Mouse (Mus musculus): ENCODE measurements around the gene Ap1s1. TPM values are rescaled to one million over a fixed set of nuclear protein-coding genes. Genes with fewer than 3 reads are reported as not detected.

Ap1s1 gene
- polyA plus RNA-seq, 1 experiment from 2014 or later = 140 TPM

- under 1% methylated on average over 22 of the region's 23 CpGs for WGBS
- H3K36me3 ChIP-seq = no peaks in the 10 kb centered on the region
- peaks cover 80% of the 10 kb centered on the region for H3K27me3 ChIP-seq (replicated peaks)
- H3K9me3 ChIP-seq = no peaks in the 10 kb centered on the region
- no peak overlapping the region for H3K4me3 ChIP-seq
- H3K9ac ChIP-seq = no peak overlapping the region
- H3K4me1 ChIP-seq = peaks cover 8% of the 10 kb centered on the region
- peak overlapping the region; percentile 26; the same call in 1 of the 2 replicates for H3K4me2 ChIP-seq
- no peak overlapping the region for H3K27ac ChIP-seq (replicated peaks)
- ATAC-seq (ENCODE audit: extremely low read depth, insufficient number of reproducible peaks, low FRiP score, low TSS enrichment) = no peak
These were observed 20.8 kb downstream of the Ap1s1 start for GRCm38 (mm10) chr5:137025132-137025531.

DNA sequence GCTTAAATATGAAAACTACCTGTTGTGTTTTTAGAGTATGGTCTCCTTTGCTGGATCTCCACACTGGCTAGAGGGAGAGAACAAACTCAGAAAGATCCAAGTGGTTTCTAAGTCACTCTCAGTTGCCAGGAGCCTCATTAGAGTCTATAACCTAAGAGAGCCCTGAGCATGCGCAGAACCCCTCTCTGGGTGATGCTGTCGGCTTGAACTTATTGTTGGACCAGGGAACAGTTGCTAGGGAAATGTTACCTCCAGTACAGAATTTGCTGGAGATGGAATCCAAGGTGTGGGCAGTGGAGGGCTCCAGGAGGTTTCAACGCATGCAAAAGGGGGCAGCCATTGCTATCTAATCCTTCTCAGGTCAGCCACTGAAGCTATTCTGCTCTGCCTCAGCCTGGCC, 21.6 kb downstream of the Ap1s1 start:
- Histone ChIP-seq H3K27ac (replicated peaks) (no peak overlapping the region), H3K4me1 (peaks cover 2% of the 10 kb centered on the region), H3K9me3 (no peaks in the 10 kb centered on the region), H3K9ac (no peak overlapping the region), H3K27me3 (replicated peaks) (peaks cover 72% of the 10 kb centered on the region), H3K4me3 (no peak overlapping the region), H3K36me3 (no peaks in the 10 kb centered on the region), H3K4me2 (no peak overlapping the region)
- no peak for ATAC-seq (ENCODE audit: extremely low read depth, insufficient number of reproducible peaks, low FRiP score, low TSS enrichment)
- WGBS = 49% methylated on average over 3 of the region's 3 CpGs

DNA sequence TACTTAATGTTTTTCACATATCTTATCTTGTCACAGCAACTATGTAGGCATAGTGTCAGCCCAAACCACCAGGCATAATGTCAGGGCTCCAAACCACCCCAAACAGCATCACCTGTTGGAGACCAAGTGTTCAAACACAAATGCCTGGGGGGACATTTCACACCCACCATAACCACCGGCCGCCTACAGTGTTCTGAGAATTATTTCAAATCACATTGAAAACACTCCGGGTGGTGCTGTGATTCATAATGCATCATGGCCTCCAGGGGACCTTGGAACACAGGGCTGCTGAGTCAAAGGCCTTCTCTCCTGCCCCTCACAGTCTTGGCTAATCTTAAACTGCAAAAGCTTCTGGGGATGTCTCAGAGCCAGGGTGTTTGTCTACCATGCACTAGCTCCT, 30.0 kb downstream of the Ap1s1 start:
- Histone ChIP-seq H3K9ac (no peak overlapping the region), H3K9me3 (peaks cover 4% of the 10 kb centered on the region), H3K27me3 (replicated peaks) (peaks cover 3% of the 10 kb centered on the region; the same call in 1 of the 2 replicates), H3K4me2 (no peak overlapping the region), H3K36me3 (no peaks in the 10 kb centered on the region), H3K4me1 (no peaks in the 10 kb centered on the region), H3K4me3 (no peak overlapping the region), H3K27ac (replicated peaks) (no peak overlapping the region)
- ATAC-seq (ENCODE audit: extremely low read depth, insufficient number of reproducible peaks, low FRiP score, low TSS enrichment) = no peak
- WGBS = 71% methylated on average over 3 of the region's 3 CpGs

DNA sequence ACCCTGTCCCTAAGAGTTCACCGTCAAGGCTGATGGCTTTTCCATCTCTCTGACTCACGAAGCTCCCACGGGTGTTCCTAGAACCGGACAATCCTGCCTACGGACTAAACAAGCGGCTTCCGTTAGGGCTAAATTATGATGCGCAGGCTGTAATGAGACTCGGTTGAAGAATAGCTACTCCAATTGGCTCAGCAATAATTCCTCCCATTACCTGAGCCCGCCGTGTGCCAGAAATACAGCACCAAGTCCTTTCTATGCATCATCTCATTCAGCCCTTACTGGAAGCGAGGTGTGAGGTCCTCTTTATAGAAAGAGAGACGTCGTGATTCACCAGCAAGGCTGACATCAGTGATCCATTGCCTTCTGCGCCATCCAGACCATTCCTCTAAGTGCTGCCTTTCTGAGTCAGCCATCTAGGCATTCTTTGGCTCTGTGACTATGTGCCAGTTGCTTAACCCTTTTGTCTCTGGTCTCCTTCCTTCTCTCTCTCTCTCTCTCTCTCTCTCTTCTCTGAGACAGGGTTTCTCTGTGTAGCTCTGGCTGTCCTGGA, 33.5 kb downstream of the Ap1s1 start:
- H3K27me3 ChIP-seq (replicated peaks) = peaks cover 6% of the 10 kb centered on the region; the same call in 1 of the 2 replicates
- H3K27ac ChIP-seq (replicated peaks) = no peak overlapping the region
- WGBS = 70% methylated on average over 15 of the region's 15 CpGs
- H3K9me3 ChIP-seq = peaks cover 4% of the 10 kb centered on the region
- no peak overlapping the region for H3K4me3 ChIP-seq
- H3K4me2 ChIP-seq = no peak overlapping the region
- no peaks in the 10 kb centered on the region for H3K36me3 ChIP-seq
- no peaks in the 10 kb centered on the region for H3K4me1 ChIP-seq
- no peak overlapping the region for H3K9ac ChIP-seq
- no peak for ATAC-seq (ENCODE audit: extremely low read depth, insufficient number of reproducible peaks, low FRiP score, low TSS enrichment)

DNA sequence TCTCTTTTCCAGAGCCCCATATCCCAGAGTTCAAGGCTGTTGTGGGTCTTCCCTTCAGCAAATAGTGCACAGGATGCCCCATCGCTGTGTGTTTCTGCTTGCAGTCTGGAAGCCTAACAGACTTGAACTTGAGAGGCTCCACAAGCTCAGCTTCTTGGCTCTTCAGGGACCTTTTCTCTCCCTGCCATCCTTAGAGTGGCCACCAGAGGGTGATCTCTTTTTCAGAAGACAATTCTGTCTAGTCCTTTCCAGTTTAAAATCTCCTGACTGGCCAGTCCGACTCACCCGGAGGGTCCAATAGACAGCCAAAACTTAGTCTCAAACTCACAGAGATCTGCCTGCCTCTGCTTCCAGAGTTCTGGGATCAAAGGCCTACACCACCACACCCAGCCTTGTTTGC, 35.9 kb downstream of the Ap1s1 start:
- H3K36me3 ChIP-seq = no peaks in the 10 kb centered on the region
- H3K9me3 ChIP-seq = peaks cover 4% of the 10 kb centered on the region
- H3K4me1 ChIP-seq = 0 out of 2 replicates have a peak, but pooled peaks cover 4% of the 10 kb centered on the region
- WGBS = 34% methylated on average over 3 of the region's 3 CpGs
- no peak for ATAC-seq (ENCODE audit: extremely low read depth, insufficient number of reproducible peaks, low FRiP score, low TSS enrichment)
- no peak overlapping the region for H3K4me3 ChIP-seq
- H3K27me3 ChIP-seq (replicated peaks) = peaks cover 6% of the 10 kb centered on the region; the same call in 1 of the 2 replicates
- no peak overlapping the region for H3K9ac ChIP-seq
- no peak overlapping the region for H3K4me2 ChIP-seq
- H3K27ac ChIP-seq (replicated peaks) = no peak overlapping the region

DNA sequence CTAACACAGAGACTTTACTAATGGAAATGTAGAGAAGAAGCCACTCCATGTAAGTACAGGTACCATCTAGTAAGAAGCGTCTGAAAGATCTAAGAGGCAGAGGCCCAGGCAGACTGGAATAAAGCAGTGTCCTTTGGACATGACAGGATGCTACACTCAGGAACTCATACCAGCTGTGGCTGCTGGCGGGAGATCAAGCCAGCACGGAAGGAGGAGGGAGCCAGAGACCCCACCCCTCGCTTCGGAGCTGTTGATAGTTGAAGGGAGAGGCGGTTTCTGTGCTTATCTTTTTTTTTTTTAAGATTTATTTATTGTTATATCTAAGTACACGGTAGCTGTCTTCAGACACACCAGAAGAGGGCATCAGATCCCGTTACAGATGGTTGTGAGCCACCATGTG, 38.7 kb downstream of the Ap1s1 start:
- Histone ChIP-seq H3K27me3 (replicated peaks) (peaks cover 6% of the 10 kb centered on the region; the same call in 1 of the 2 replicates), H3K4me3 (no peak overlapping the region), H3K27ac (replicated peaks) (no peak overlapping the region), H3K4me2 (no peak overlapping the region), H3K36me3 (no peaks in the 10 kb centered on the region), H3K9me3 (no peaks in the 10 kb centered on the region), H3K4me1 (0 out of 2 replicates have a peak, but pooled peaks cover 4% of the 10 kb centered on the region), H3K9ac (no peak overlapping the region)
- WGBS = 39% methylated on average over 8 of the region's 8 CpGs
- ATAC-seq (ENCODE audit: extremely low read depth, insufficient number of reproducible peaks, low FRiP score, low TSS enrichment) = no peak

DNA sequence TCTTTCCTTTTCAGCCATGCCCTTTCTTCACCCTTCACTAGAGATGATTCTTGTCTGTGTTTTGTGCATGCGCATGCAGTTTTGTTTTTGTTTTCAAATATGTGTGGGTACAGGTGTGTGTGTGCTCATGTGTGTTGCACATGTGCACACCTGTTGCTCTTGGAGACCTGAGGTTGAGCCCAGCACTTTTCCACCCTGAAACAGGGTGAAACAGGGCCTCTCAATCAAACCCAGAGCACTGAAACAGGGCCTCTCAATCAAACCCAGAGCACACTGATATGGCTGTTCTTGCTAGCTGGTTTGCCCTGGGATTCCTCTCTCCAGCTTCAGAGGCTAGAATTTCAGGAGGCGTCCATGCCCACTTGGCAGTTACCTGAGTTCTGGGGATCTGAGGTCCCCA, 45.3 kb downstream of the Ap1s1 start:
- Histone ChIP-seq H3K36me3 (peaks cover 10% of the 10 kb centered on the region), H3K4me2 (no peak overlapping the region), H3K4me1 (peaks cover 6% of the 10 kb centered on the region), H3K9me3 (no peaks in the 10 kb centered on the region), H3K27ac (replicated peaks) (no peak overlapping the region), H3K9ac (no peak overlapping the region), H3K27me3 (replicated peaks) (no peaks in the 10 kb centered on the region), H3K4me3 (no peak overlapping the region)
- WGBS = 76% methylated on average over 2 of the region's 2 CpGs
- no peak for ATAC-seq (ENCODE audit: extremely low read depth, insufficient number of reproducible peaks, low FRiP score, low TSS enrichment)

DNA sequence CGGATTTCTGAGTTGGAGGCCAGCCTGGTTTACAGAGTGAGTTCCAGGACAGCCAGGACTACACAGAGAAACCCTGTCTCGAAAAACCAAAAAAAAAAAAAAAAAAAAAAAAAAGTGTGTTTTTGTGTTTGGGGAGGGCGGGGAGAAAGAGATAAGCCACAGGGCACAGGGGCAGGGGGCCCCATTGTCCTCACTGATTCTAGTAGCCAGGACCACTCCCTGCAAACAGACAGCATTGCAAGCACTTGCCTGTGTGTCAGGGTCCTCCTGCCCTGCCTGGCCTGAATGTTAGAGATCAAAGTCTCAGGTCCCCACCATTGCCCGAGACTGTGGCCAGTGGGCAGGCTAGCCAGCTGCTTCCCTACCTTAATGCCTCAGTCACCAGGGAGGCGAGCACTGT, 46.5 kb downstream of the Ap1s1 start:
- no peak for ATAC-seq (ENCODE audit: extremely low read depth, insufficient number of reproducible peaks, low FRiP score, low TSS enrichment)
- no peak overlapping the region for H3K27ac ChIP-seq (replicated peaks)

DNA sequence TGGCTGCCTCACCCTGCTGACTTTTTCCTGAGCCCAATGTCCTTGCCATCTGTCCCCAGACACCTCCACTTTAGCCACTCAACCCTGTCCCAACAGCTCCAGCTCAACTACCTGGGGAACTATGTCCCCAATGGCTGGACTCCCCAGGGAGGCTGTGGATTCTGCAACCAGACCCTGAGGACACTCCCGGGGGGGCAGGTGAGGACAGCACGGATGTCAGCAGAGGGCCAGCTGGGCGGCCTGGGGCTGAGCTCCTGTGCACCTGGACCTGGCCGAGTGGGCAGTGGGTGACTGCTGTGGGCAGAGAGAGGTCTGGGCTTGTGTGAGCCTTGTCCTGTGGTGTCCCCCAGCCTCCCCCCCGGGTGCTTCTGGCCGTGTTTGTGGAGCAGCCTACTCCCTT, 56.1 kb downstream of the Ap1s1 start:
- no peak overlapping the region for H3K4me3 ChIP-seq
- no peak overlapping the region for H3K27ac ChIP-seq (replicated peaks)
- H3K9ac ChIP-seq = no peak overlapping the region
- H3K4me1 ChIP-seq = peaks cover 19% of the 10 kb centered on the region
- H3K4me2 ChIP-seq = no peak overlapping the region
- ATAC-seq (ENCODE audit: extremely low read depth, insufficient number of reproducible peaks, low FRiP score, low TSS enrichment) = no peak
- no peaks in the 10 kb centered on the region for H3K27me3 ChIP-seq (replicated peaks)
- H3K36me3 ChIP-seq = peaks cover 63% of the 10 kb centered on the region
- WGBS = 88% methylated on average over 6 of the region's 6 CpGs
- no peaks in the 10 kb centered on the region for H3K9me3 ChIP-seq

More for the DNA sequence above, 46.5 kb downstream of the Ap1s1 start:
- H3K27me3 ChIP-seq (replicated peaks) = no peaks in the 10 kb centered on the region
- H3K4me1 ChIP-seq = peaks cover 6% of the 10 kb centered on the region
- H3K36me3 ChIP-seq = peaks cover 21% of the 10 kb centered on the region
- H3K9ac ChIP-seq = no peak overlapping the region
- 56% methylated on average over 5 of the region's 5 CpGs for WGBS
- H3K4me3 ChIP-seq = no peak overlapping the region
- H3K9me3 ChIP-seq = no peaks in the 10 kb centered on the region
- H3K4me2 ChIP-seq = no peak overlapping the region

GRCm38 (mm10) chr5:136988420-136988819, 57.5 kb downstream of the Ap1s1 start:
- Histone ChIP-seq H3K36me3 (peaks cover 59% of the 10 kb centered on the region), H3K27me3 (replicated peaks) (no peaks in the 10 kb centered on the region), H3K27ac (replicated peaks) (no peak overlapping the region), H3K9me3 (no peaks in the 10 kb centered on the region), H3K4me3 (peak overlapping the region; percentile 82), H3K4me2 (peak overlapping the region; percentile 87), H3K4me1 (peaks cover 19% of the 10 kb centered on the region), H3K9ac (peak overlapping the region; percentile 96)
- 51% methylated on average over 7 of the region's 7 CpGs for WGBS
- ATAC-seq (ENCODE audit: extremely low read depth, insufficient number of reproducible peaks, low FRiP score, low TSS enrichment) = no peak

- peak within 1 kb of the TSS; percentile 82 for H3K4me3 ChIP-seq
- peak within 1 kb of the TSS; percentile 90 for H3K27ac ChIP-seq (replicated peaks)
- 5% methylated on average over 12 of the region's 12 CpGs for WGBS
- peak within 1 kb of the TSS; percentile 87 for H3K4me2 ChIP-seq
- peaks cover 54% of the 10 kb centered on the region for H3K36me3 ChIP-seq
- H3K4me1 ChIP-seq = peaks cover 19% of the 10 kb centered on the region
- no peak for ATAC-seq (ENCODE audit: extremely low read depth, insufficient number of reproducible peaks, low FRiP score, low TSS enrichment)
- H3K9me3 ChIP-seq = no peaks in the 10 kb centered on the region
- peak within 1 kb of the TSS; percentile 96 for H3K9ac ChIP-seq
- H3K27me3 ChIP-seq (replicated peaks) = no peaks in the 10 kb centered on the region
These were observed 58.0 kb downstream of the Ap1s1 start, which contains the start of gene Znhit1 for GRCm38 (mm10) chr5:136987934-136988271. Znhit1 (minus strand) TSS chr5:136988021.
